16 mouse cellular contexts compared by ENCODE assay signal in the genomic region with DNA sequence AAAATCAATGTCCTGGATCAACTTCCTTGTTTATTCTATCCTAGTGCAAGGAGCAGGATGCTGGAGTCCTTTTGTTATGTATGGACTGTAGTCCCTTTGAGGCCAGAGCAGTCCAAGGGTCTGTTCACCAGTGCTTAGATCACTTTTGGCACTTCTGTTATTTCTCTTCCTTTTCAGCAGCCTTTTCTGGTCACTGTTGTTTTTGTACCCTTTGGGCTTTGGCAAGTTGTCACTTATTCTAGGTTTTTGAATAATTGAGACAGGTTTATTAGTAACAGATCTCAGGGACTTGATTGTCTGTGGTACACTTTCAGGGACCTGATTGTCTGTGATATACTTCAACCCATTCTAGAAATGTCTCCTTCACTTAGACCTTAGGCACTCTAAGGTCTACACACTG.
"Had no signal": no experiment of that assay in that cellular context is flagged by ENCODE, and none has a peak within 500 bp of the region (broad histone marks: within the 10 kb centered on the region; RNA-seq: fewer than 3 reads in every experiment).

No protein-coding gene starts in this region.

- H3K27ac ChIP-seq: neural tube, embryonic 13.5 days; neural tube, embryonic 15.5 days; stomach, embryonic 15.5 days; stomach, postnatal 0 days had no signal

- H3K36me3 ChIP-seq: neural tube, embryonic 13.5 days; neural tube, embryonic 15.5 days; stomach, embryonic 15.5 days had no signal

- H3K4me3 ChIP-seq: neural tube, embryonic 13.5 days; neural tube, embryonic 15.5 days; stomach, embryonic 15.5 days had no signal

- DNase-seq: retina, postnatal 1 day; right cerebral cortex, adult 18-20 months; right cerebral cortex, postnatal 14 days; right cerebral cortex, postnatal 25 days; right cerebral cortex, postnatal 4 days; spleen, adult 18-20 months; thymus, adult 18-20 months; thymus, adult 2 months; thymus, postnatal 14 days; thymus, postnatal 25 days; thymus, postnatal 36 days; thymus, postnatal 4 days had no signal

- H3K27me3 ChIP-seq: neural tube, embryonic 13.5 days; neural tube, embryonic 15.5 days; stomach, embryonic 15.5 days had no signal

- H3K4me1 ChIP-seq: neural tube, embryonic 13.5 days; neural tube, embryonic 15.5 days; stomach, embryonic 15.5 days had no signal
